Comparison of ENCODE assay signal across 13 mouse cellular contexts in the genomic region with DNA sequence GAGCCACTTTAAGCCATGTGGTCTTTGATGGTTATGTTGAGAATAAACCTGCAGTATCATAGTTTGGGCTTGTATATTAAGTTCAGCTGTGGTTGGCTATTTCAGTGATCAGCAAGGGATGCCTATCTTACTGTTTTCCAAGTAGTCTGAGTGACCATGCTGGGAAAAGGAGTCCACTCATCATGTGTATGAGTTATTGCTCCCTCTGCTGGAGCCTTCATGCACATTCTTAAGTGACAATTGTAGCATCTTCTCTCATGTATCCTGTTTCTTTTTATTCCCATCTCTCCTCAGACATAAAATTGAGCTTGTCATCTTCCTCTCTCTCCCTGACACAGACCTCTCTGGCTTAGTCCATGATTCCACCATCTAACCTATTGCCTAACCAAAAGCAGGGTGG. TPM values are rescaled to one million over a fixed set of nuclear protein-coding genes. Genes with fewer than 3 reads are reported as not detected.
DNase-seq lines count a peak whose midpoint lies in the region; ATAC-seq lines count a peak whose summit lies in the region.
"Had no signal": no experiment of that assay in that cellular context is flagged by ENCODE, and none has a peak within 500 bp of the region (broad histone marks: within the 10 kb centered on the region; RNA-seq: fewer than 3 reads in every experiment).

No protein-coding gene starts in this region.

- H3K4me3 ChIP-seq in midbrain, embryonic 14.5 days (replicated peaks; ENCODE audit: low read depth, low read length): no peak overlapping the region
- no peak overlapping the region for H3K4me3 ChIP-seq in midbrain, embryonic 11.5 days (ENCODE audit: low read depth, low read length)
- H3K4me3 ChIP-seq: forebrain, embryonic 12.5 days; limb, embryonic 15.5 days had no signal

- intact Hi-C loops in heart, postnatal 36 days (cut with DNase I): loop anchor here (1.0 to 10.0 kb wide), 3 partner anchors 19 to 387 kb away; partner anchors contain the start of gene Tpk1

- no peaks in the 10 kb centered on the region for H3K27me3 ChIP-seq in midbrain, embryonic 14.5 days (ENCODE audit: control insufficient read depth, insufficient read depth, low read length)
- no peaks in the 10 kb centered on the region for H3K27me3 ChIP-seq in midbrain, embryonic 11.5 days (ENCODE audit: control insufficient read depth, insufficient read depth, low read length)
- H3K27me3 ChIP-seq: forebrain, embryonic 12.5 days; limb, embryonic 15.5 days had no signal

- H3K36me3 ChIP-seq in midbrain, embryonic 14.5 days (ENCODE audit: control insufficient read depth, insufficient read depth, low read length): no peaks in the 10 kb centered on the region
- no peaks in the 10 kb centered on the region for H3K36me3 ChIP-seq in midbrain, embryonic 11.5 days (ENCODE audit: control insufficient read depth, insufficient read depth, low read length)
- H3K36me3 ChIP-seq: forebrain, embryonic 12.5 days had no signal

- no peak overlapping the region for H3K27ac ChIP-seq in midbrain, embryonic 14.5 days (replicated peaks; ENCODE audit: low read depth, low read length)
- H3K27ac ChIP-seq in midbrain, embryonic 11.5 days (ENCODE audit: low read depth, low read length): no peak overlapping the region
- H3K27ac ChIP-seq: forebrain, embryonic 12.5 days; limb, embryonic 15.5 days had no signal

- DNase-seq in heart, postnatal 4 days: peak; percentile 24
- no peak for DNase-seq in heart, postnatal 36 days
- peak; percentile 33 for DNase-seq in midbrain, embryonic 14.5 days
- DNase-seq in midbrain, embryonic 11.5 days (ENCODE audit: low spot score, missing footprints): no peak
- peak; percentile 48 for DNase-seq in adipocyte (ENCODE audit: low spot score)
- DNase-seq in mesoderm, embryonic 11.5 days (ENCODE audit: low read depth, low spot score): peak; percentile 14
- DNase-seq in right cerebral cortex, postnatal 25 days: no peak
- DNase-seq: spleen, adult 18-20 months had no signal

- no peaks in the 10 kb centered on the region for H3K4me1 ChIP-seq in midbrain, embryonic 14.5 days (ENCODE audit: control insufficient read depth, insufficient read depth, low read length)
- H3K4me1 ChIP-seq in midbrain, embryonic 11.5 days (ENCODE audit: control insufficient read depth, insufficient read depth, low read length): no peaks in the 10 kb centered on the region
- H3K4me1 ChIP-seq: forebrain, embryonic 12.5 days; limb, embryonic 15.5 days had no signal

- H3K9ac ChIP-seq in midbrain, embryonic 14.5 days (replicated peaks; ENCODE audit: low read length): no peak overlapping the region
- H3K9ac ChIP-seq in midbrain, embryonic 11.5 days (ENCODE audit: low read length): no peak overlapping the region
- H3K9ac ChIP-seq: forebrain, embryonic 12.5 days; limb, embryonic 15.5 days had no signal

- no peak for ATAC-seq in midbrain, embryonic 14.5 days (ENCODE audit: low FRiP score, low TSS enrichment)
- ATAC-seq in midbrain, embryonic 11.5 days (ENCODE audit: low FRiP score): no peak
- no peak for ATAC-seq in megakaryocyte, adult 5-6 weeks (ENCODE audit: poor library complexity, severe bottlenecking)

- no peak overlapping the region for H3K4me2 ChIP-seq in midbrain, embryonic 14.5 days (ENCODE audit: low read length)
- H3K4me2 ChIP-seq in midbrain, embryonic 11.5 days: no peak overlapping the region
- H3K4me2 ChIP-seq: forebrain, embryonic 12.5 days; limb, embryonic 15.5 days had no signal

- H3K9me3 ChIP-seq in midbrain, embryonic 14.5 days (ENCODE audit: control insufficient read depth, low read length): no peaks in the 10 kb centered on the region
- no peaks in the 10 kb centered on the region for H3K9me3 ChIP-seq in midbrain, embryonic 11.5 days (ENCODE audit: control insufficient read depth, low read length)
- H3K9me3 ChIP-seq: forebrain, embryonic 12.5 days; limb, embryonic 15.5 days had no signal

RNA-seq across cellular contexts. Expression of gene Arhgef5, which starts 12.9 kb away (rescaled TPM):
- total RNA-seq in heart, postnatal 4 days (2021): 10 to 100 TPM; 18.8 to 19.2 TPM
- 10 to 100 TPM; 14.0 to 14.1 TPM for total RNA-seq in heart, postnatal 36 days (2021)
- 0.89 and 2.6 TPM in 2 replicates for polyA plus RNA-seq in midbrain, embryonic 14.5 days (2014; fragmentation: Nextera tagmentation; extraction: Ambion mirVana)
- 2.7 and 2.8 TPM in 2 replicates for polyA plus RNA-seq in midbrain, embryonic 11.5 days (2014; fragmentation: Nextera tagmentation; extraction: Ambion mirVana)
- 0.18 and 0.40 TPM in 2 replicates for total RNA-seq in megakaryocyte, adult 5-6 weeks (2015)
- 0.24 and 0.33 TPM in 2 replicates for total RNA-seq in megakaryocyte, adult 5-6 weeks (2017)

RNA-seq across cellular contexts. Expression of gene Nobox, which starts 31.1 kb away (rescaled TPM):
- not detected for total RNA-seq in heart, postnatal 4 days (2021)
- total RNA-seq in heart, postnatal 36 days (2021): not detected
- not detected in 2 replicates for polyA plus RNA-seq in midbrain, embryonic 14.5 days (2014; fragmentation: Nextera tagmentation; extraction: Ambion mirVana)
- not detected in 2 replicates for polyA plus RNA-seq in midbrain, embryonic 11.5 days (2014; fragmentation: Nextera tagmentation; extraction: Ambion mirVana)
- not detected in 2 replicates for total RNA-seq in megakaryocyte, adult 5-6 weeks (2015)
- total RNA-seq in megakaryocyte, adult 5-6 weeks (2017): not detected in 2 replicates
- polyA plus RNA-seq: forebrain, embryonic 12.5 days; large intestine, adult 2 months; limb, embryonic 15.5 days had no signal

RNA-seq across cellular contexts. Expression of gene Olfr47, which starts 46.9 kb away (rescaled TPM):
- total RNA-seq in heart, postnatal 4 days (2021): not detected
- total RNA-seq in heart, postnatal 36 days (2021): not detected
- not detected in 2 replicates for polyA plus RNA-seq in midbrain, embryonic 14.5 days (2014; fragmentation: Nextera tagmentation; extraction: Ambion mirVana)
- polyA plus RNA-seq in midbrain, embryonic 11.5 days (2014; fragmentation: Nextera tagmentation; extraction: Ambion mirVana): not detected in 2 replicates
- not detected in 2 replicates for total RNA-seq in megakaryocyte, adult 5-6 weeks (2015)
- total RNA-seq in megakaryocyte, adult 5-6 weeks (2017): not detected in 2 replicates
- polyA plus RNA-seq: forebrain, embryonic 12.5 days; heart, embryonic 14.5 days; large intestine, adult 2 months; limb, embryonic 15.5 days had no signal

Comparison
In these comparisons a context has a peak if more than half of its experiments do, and no peak if none do; other contexts are left out.
1. DNase-seq: peak in heart, postnatal 4 days (single experiment), midbrain, embryonic 14.5 days (single experiment), adipocyte (single experiment) and mesoderm, embryonic 11.5 days (single experiment); none in heart, postnatal 36 days (0 of 2), midbrain, embryonic 11.5 days (single experiment) and right cerebral cortex, postnatal 25 days (single experiment).
2. RNA of gene Arhgef5, which starts 12.9 kb away (total RNA-seq): 18.8 to 19.2 TPM in heart, postnatal 4 days and 14.0 to 14.1 TPM in heart, postnatal 36 days; 0.18 to 0.40 TPM in megakaryocyte, adult 5-6 weeks; every median in the first group is over 10 times any median in the second.